Mouse (Mus musculus) right cerebral cortex, postnatal 4 days (tissue): Measurements from ENCODE around the gene Tle4.
"Not testable (repeated sequence)": the region's sequence is repeated elsewhere in the genome, so short reads cannot be mapped to it uniquely, and the experiment has no call there.

ENCODE experiments used
- DNase-seq: peaks from one replicate; pipeline ENCODE4 v3.0.0-alpha.2; 2022

Gene Tle4

GRCm38 (mm10) chr19:14597917-14598689 lies at the start of gene Tle4:
Tle4 (minus strand) TSS chr19:14598051.
- DNase-seq: peak; percentile 100

DNA sequence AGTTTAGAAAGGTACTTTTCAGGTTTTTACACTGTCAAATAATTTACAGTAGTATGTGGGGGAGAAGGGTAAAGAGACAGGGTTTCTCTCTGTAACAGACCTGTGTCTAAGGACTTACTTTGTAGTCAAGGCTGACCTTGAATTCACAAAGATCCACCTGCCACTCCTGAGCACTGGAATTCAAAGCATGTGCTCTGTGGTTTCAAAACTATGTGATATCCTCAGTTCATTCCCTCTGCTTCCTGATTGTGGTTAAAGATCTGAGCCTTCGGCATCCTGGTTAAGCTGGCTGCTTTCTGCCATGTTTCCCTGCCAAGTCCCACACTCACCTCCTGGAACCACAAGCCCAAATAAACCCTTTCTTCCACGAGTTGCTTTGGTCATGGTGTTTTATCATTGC lies 47.8 kb upstream of the Tle4 start:
- no peak for DNase-seq

DNA sequence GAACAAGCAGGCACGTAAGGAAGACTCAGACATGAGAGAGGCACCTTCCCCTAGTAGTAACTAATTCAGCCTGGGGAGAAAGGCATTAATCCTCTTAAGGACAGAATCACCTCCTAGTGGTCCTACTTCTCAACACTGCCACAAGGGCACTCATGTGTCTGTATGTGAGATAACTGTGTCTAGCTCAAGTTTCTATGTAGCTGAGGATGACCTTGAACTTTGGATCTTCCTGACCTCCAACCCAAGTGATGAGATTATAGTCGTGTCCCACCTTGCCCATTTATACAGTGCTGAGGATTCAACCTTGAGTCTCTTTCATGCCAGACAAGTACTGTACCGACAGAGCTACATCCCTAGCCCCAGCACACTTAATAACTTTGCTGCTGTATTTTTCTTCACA lies 46.9 kb upstream of the Tle4 start:
- DNase-seq: no peak

GRCm38 (mm10) chr19:14643091-14643490 lies 45.2 kb upstream of the Tle4 start:
- DNase-seq: not testable (repeated sequence)

- DNase-seq: no peak
Observed at GRCm38 (mm10) chr19:14642663-14643062, 44.8 kb upstream of the Tle4 start.

- no peak for DNase-seq
Observed at GRCm38 (mm10) chr19:14635213-14635928, 37.5 kb upstream of the Tle4 start.

DNA sequence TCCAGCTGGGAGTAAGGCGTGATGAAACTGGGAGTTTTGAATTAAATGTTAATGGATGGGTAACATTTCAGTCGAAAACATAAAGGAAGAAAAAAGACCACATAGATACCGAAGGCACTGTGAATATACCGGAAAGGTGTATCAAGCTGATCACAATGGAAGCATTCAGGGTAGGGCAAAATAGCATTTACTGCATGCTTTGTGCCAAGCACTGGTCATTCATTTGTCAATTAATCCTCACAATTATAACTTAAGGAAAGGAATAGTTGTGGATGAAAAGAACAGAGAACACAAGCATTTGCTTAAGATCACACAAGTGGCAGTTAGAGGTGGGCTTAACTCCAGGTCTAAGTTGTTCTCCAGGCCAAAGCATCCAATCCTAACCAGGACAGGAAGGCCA lies 25.5 kb upstream of the Tle4 start:
- DNase-seq: no peak

DNA sequence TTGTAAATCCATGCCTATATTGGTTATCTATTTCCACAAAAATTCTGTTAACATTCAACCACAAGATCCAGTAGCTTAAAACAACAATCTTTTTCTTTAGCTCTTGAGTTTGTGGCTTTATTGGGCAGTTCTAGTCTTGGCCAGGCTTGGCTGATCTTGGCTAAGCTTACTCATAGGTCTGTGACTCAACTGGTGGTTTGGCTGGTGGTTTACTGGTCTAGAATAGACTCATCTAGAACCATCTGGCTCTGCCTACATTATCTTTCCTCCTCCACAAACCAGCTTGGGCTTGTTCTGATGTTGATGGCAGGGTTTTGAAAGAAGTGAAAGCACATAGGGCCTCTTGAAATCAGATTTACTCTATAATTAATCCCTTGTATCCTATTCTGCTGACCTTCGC lies 22.7 kb upstream of the Tle4 start:
- no peak for DNase-seq

GRCm38 (mm10) chr19:14619814-14620213 lies 22.0 kb upstream of the Tle4 start:
- no peak for DNase-seq

- DNase-seq: no peak
Observed at GRCm38 (mm10) chr19:14614816-14615215, 17.0 kb upstream of the Tle4 start.

DNA sequence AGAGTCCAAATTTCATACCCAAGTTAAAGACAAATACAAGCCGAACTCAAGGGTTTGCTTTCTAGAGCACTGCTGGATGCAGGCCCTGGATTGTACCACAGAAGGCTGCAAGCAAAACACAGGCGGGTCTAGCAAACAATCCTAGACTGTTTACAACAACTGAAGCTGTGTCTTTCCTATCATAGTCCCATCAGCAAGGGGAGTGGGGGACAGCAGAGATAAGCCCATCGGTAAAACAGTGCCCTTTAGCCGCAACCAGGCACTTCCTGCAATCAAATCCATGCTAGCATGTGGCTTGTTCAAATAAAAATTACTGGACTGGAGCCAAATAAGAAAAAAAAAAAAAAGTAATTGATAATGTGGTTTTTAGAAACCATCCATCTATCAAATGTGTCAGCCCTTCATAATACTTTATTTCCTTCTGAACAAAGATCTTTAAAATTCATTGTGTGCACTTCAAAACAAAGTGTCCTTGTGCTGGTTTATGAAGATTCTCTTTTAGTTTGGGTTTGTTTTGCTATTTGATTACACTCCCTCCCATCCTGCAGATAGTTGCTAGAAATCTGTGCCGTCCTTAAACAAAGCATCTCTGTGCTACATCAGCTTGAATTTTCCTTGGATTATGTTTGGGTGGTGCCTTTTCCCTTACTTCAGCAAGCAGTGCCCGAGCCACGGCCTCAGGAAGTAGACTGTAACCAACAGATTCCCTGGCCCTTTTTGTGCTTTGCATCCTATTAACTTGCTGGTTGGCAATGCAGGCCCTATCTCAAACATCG lies 12.9 kb upstream of the Tle4 start:
- no peak for DNase-seq

DNA sequence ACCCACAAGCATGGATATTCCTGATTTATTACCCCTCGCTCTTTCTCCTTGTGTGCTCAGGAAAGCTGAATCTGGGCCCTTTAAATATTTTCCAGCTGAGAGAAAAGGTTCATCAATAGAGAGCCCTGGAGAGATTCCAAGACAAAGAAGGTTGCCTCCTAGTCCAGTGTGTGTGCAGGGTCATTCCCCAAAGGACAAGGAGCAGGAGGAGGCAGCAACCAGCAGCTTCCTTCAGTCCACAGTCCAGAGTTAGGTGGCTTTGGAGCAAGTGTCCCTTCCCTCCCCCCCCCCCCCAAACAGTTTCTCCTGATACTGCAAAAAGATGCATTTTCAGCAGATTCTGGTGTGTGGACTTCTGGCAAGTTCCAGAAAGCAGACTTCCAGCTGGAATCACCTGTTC lies 3.0 kb upstream of the Tle4 start:
- DNase-seq: no peak

DNA sequence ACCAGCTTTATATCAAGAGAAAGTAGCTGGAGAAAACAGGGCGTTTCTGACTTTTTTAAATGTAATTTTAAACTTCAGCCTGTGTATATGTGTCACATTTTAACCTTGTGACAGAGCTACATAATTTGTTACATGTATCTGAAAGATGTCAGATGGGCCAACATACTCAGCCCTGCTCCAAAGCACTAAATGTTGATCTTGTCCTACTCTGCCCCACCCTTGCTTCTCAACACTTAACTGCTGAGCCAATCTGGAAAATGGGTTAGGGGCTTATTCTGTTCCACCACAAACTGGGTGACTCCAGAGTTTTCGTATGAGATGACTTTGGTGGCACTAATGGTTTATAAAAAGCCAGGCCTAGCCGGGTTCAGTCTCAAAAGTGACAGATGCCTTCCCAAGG lies 2.5 kb upstream of the Tle4 start:
- no peak for DNase-seq

- DNase-seq: no peak
Observed at GRCm38 (mm10) chr19:14599851-14600251, 2.0 kb upstream of the Tle4 start.

- DNase-seq: no peak
Observed at GRCm38 (mm10) chr19:14598690-14599288, 938 bp upstream of the Tle4 start.

DNA sequence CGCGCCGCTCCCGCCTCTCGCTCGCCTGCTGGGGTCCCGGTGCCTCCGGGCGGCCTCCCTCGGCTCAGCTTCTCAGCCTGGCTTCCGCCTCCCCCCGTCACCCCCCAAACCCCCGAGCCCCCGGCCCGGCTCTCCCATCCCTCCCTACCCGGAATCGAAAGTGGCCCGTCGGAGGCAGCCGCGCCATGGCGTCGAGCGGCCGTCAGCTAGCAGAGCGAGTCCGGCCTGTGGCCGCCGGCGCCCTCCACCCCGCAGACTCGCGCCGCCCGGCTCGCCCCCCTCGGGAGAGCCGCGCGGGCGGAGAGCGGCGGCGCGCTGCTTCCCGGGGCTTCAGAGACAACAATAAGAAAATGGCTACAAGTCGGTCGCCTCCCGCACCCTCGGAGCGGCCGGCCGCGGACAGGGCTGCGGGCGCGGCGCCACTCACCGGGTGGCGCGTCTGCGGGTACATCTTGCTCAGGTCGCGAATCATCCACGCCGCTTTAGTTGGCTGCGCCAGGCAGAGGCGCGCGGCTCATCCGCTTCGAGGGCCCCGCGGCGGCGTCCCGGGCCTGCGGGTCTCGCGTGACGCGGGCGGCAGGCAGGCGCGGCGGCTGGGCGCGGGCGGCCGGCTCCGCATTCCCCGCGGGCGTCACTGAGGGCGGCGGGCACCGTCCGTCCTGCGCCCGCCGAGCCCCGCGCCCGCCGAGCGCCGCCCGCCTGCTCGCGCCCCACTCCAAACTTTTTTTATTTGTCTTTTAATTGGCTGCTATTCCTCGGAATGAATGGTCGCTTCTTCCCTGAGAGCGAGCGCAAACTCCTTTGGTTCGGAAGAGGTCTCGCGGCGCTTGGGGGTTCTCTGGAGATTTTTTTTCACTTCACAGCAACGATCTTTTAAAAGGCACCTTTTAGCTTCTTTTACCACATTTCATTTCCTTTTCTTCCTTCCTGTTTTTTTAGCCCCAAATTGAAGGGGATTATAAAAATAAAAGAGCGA lies 622 bp downstream of the Tle4 start:
- peak; percentile 48 for DNase-seq

GRCm38 (mm10) chr19:14596358-14596940 lies 1.4 kb downstream of the Tle4 start:
- no peak for DNase-seq

DNA sequence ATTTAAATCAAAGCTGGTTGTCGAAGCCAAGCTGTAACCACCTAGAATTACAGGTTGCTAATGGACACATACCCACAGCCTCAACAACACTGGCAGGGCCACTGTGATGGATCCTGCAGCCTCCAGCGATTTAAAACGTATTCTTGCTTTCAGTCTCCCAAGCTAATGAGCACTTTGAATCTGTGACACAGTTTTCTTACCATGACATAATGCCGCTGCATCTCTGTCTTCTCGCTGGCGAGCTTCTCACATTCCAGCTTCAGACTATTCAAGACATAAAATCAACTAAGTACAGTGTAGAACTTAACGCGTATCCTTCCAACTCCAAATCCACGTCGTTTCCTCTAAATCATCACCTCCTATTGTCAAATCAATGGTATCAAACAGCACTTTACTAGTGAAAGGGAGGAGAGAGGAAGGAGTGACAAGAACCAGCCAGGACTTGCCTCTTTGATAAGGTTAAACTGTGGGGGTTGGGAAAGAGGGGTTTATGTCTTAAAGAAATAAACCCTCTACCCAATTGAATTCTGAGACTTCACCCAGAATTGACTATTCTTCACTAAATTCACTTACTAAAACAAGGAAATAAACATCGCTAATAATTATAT lies 2.4 kb downstream of the Tle4 start:
- DNase-seq: no peak

DNA sequence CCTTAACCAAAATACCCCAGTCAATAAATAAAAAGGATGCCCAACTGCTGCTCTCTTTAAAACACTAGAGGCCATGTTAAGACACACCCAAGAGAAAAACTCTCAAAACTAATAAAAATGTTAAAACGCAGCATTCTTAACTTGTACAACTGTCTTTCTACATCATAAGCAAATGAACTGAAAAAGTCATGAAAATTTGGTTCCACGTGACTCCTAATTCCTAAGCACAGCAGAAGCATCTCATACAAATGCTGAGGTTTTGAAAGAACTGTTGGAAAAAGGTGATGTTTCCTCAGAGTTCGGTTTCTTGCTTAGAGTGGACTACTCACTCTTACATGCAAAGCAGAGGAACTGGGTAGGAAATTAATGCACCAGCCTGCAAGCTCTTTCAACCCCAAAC lies 3.3 kb downstream of the Tle4 start:
- DNase-seq: no peak

GRCm38 (mm10) chr19:14591809-14592535 lies 5.9 kb downstream of the Tle4 start:
- DNase-seq: no peak
